Mouse (Mus musculus) bone marrow, adult 2 months (tissue): ENCODE results near the gene Echdc2.

Experiments used
- CTCF ChIP-seq: fragments of 200-500 bp; IDR thresholded peaks from 2 replicates; pipeline ENCODE4 v1.5.1; 2011; ENCODE audit warnings: low read length, control low read depth; ENCODE audit not compliant: control insufficient read depth, insufficient read depth
- POLR2A ChIP-seq: fragments of 200-500 bp; IDR thresholded peaks from 2 replicates; pipeline ENCODE4 v1.6.1; 2011; ENCODE audit warnings: low read depth, mild to moderate bottlenecking, control low read depth, low read length, borderline replicate concordance; ENCODE audit not compliant: control insufficient read depth

DNA sequence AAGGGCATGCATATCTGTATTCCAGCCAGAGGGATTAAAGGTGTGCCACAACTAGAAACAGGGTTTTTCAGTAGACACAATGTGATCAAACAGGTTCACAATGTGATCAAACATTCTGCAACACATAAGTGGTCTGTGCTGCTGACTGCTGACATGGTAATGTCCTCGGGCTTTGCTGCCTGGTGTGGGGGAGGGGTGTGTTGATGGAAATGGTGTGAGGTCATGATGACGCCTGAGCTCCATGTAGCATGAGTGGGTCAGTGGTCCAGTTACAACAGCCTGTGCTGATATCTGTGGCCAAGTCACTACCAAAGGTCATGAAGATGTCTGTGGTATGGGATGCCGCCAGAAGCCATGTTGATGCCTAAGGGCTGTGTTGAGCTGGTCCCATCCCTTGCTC lies 34.8 kb upstream of the Echdc2 start:
- no peak for TF ChIP-seq POLR2A
- TF ChIP-seq CTCF, result no peak
